Mouse (Mus musculus) heart, adult 8-10 months (tissue): ENCODE measurements around the gene Cd59b. TPM values are rescaled to one million over a fixed set of nuclear protein-coding genes. Genes with fewer than 3 reads are reported as not detected.
"Not testable (repeated sequence)": the region's sequence is repeated elsewhere in the genome, so short reads cannot be mapped to it uniquely, and the experiment has no call there.

Experiments used
- DNase-seq: peaks from one replicate; pipeline ENCODE4 v3.0.0; 2022; ENCODE audit warnings: low spot score
- total RNA-seq, 4 experiments: library from RNA; stranded (reverse); gene quantifications; 2 replicates each; pipeline ENCODE4 v1.2.4; 2022

Gene Cd59b
- total RNA-seq, 4 experiments from 2014 or later: 2.3 to 4.7 (median 3.4) TPM

DNA sequence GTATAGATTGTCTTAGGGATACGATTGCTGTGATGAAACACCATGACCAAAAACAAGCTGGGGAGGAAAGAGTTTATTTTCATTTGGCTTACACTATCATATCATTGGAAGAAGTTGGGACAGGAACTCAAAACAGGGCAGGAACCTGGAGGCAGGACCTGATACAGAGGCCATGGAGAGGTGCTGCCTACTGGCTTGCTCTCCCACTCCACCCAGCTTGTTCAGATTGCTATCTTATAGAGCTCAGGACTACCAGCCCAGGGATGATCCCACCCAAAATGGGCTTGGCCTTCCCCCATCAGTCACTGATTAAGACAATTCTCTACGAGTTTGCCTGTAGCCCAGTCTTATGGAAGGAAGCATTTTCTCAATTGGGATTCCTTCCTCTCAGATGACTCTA, 5.5 kb upstream of the Cd59b start:
- DNase-seq: no peak

DNA sequence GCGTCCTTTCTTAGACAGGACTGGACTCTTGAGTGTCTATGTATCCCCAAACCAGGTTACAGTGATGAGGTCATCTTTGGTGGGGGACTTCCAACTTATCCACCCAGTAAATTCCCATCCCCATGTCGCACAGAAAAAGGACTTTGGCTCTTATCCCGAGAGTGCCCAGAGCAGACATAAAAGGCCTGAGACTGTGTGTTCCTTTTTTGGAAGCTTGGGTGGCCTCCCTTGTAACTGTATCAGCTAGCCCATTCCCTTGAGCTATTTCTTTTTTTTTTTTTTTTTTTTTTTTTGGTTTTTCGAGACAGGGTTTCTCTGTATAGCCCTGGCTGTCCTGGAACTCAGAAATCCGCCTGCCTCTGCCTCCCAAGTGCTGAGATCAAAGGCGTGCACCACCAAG, 4.1 kb upstream of the Cd59b start, which contains the start of gene Gm10912:
Gene Gm10912 (plus strand): TSS at position 301 of the 400 bp plus-strand sequence.
- not testable (repeated sequence) for DNase-seq

DNA sequence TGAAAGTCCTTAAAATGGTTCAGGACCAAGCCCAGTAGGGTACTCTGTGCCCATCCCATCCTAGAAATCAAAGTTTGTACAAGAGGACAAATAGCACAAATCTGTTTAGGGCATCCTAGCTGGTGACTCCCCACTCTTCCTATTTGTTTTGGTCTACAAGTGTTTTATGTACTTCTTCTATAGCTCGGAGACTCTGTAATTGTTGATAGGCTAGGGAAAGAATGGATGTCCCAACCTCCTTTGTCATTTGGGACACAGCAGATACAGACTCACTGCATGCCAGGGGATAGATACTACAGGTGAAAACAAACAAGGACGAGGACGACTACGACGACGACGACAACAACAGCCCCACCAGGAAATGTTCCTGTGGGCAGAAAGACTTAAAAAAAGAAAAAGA, 1.2 kb upstream of the Cd59b start, which contains the start of gene Gm10799:
Gene Gm10799 (minus strand): TSS at position 101 of the 400 bp plus-strand sequence.
- not testable (repeated sequence) for DNase-seq

DNA sequence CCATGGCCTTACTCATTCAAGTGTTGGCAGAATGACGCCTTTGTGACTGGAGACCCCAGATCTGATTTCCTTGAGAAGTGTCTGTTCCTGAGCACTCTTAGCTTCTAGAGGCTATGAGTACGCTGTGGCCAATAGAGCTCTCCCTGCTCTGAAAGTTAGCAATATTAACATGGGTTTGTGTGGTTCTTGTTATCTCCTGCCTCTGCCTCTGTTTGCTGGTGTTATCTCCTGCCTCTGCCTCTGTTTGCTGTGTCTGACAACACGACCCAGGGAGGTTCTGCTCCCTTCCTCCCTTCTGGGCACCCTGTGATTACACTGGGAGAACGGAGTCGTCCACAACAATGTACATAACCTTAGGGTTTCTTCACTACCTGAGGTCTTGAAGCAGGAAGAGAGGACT, 8.6 kb downstream of the Cd59b start:
- DNase-seq: not testable (repeated sequence)

DNA sequence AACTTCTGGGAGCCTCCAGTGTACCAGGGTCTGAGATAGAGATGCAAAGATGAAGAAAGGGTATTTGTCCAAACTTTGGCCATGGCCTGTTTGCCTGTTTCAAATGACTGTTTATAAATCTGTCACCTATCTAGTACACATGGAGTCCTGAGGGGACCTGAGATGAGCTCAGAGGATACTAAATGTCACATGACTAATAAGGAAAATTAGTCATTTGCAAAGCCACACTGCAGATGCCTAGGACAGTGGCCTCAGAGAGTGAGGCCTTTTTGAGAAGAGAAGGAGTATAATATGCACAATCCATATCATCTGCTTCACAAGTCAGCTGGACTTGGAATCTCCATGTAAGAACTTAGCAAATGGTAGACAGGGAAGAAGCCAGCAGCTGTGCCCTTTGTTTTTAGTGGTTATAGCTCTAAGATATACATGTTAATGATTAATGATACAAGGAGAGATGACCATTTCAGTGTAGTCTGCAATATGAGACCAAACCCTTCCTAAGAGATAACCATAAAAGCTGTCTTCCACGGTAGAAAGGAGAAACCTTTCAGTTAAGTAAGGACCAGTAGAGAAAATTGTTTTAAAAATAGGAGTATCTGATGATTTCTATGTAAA, 11.9 kb downstream of the Cd59b start:
- not testable (repeated sequence) for DNase-seq

DNA sequence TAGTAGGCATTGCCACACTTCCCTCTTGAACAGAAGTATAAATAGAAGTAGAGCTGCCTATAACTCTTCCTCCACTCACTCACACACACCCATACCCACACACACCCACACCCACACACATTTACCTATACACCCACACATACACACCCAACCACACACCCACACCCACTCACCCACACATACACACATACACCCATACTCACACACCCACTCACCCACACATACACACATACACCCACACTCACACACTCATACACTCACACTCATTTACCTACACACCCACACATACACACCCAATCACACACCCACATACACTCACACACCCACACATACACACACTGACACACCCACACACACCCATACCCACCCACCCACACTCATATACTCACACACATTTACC, 12.8 kb downstream of the Cd59b start:
- no peak for DNase-seq

DNA sequence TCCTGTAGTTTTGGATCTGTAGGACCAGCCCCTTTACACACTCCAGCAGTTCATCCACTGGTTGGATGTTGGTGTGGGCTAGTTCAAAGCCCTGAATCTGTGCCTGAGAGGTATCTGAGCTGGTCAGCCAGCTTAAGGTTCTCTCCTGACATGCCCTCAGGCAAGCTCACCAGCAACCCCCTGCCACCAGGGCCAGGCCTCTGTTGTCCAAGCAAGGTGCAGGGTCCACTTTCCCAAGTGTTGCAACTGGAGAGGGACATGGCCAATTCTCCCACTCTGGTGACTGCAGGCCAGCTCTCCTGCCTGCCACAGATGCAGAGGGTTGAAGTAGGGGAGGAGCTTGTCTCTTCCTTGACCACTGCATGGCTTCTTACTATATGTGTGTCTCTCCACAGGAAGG, 14.4 kb downstream of the Cd59b start:
- not testable (repeated sequence) for DNase-seq

DNA sequence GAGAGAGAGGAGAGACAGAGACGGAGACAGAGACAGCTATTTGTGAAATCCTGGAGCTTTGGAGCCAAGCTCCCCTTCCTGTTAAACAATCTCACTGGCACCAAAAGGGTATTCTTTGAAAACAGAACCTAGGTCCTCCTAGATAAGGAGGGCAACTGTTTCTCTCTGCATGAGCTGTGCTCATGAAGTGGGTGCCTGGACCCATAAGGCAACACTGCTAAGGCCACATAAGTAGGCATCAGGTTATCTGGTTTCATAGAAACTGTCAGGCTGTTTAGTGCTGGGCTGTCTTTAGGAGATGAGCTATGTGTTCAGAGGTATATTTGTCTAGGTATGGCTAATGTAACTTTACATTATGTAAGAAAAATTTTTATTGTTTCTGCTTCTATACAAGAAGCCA, 17.9 kb downstream of the Cd59b start:
- not testable (repeated sequence) for DNase-seq

DNA sequence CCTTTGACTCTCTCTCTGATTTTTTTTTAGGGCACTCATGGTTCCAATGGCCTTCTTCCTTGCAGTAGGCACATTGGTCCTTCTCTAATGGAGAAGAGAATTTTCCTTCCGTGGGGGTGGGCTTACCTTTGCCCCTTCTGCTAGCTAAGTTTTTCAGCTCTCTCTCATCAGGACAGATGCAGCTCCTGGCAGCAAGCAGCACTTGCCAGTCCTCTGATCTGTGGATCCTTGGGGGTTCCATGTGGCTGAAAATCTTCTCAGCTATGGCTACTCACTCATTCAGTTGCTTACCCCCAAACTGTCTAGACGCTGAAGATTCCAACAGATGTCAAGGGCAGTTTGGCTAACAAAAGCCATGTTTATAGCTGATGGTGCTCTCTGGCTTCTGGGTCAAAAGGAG, 23.7 kb downstream of the Cd59b start:
- DNase-seq: no peak

DNA sequence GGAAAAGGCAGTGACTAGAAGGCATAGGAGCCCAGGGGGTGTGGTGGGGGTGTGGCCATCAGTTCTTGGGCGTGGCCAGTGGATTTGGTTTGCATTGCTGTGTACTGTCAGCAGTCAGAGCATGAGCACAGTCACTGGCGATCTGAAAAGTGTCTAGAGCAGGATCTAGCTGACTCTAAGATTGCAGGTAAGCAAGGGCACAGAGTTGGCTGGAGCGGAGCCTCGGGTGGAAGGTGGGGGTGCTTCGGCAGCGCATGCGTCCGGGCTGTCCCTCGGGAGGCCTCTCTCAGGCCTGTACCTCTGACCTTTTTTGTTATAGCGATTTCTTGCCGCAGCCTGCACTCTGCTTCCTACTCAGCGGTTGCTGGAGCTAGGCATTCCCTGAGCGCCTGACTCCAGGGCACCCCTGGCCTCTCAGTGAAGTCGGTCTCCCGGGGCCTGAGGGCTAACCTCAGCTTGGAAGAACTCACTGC, 26.1 kb downstream of the Cd59b start, which contains the start of gene Cd59a:
Gene Cd59a (plus strand): TSS at position 61 of the 473 bp plus-strand sequence.
- DNase-seq: peak; percentile 91

DNA sequence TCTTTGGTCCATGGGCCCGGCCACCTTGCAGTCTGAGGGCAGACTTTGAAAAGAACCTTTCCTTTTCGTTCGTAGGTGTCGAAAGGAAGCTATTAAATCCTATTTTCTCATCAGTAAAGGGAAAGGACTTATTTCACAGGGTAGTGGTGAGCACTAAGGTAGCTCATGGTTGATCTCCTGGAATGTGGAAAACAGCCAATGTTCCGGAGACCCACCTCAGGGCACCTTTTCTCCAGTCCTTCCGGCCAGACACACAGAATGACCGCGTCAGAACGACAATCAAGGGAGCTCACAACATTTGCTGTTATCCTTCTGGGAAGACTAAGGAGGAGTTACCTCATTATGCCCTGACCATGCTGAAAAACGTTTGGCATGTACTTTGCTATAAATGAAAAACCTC, 26.6 kb downstream of the Cd59b start:
- DNase-seq: no peak

DNA sequence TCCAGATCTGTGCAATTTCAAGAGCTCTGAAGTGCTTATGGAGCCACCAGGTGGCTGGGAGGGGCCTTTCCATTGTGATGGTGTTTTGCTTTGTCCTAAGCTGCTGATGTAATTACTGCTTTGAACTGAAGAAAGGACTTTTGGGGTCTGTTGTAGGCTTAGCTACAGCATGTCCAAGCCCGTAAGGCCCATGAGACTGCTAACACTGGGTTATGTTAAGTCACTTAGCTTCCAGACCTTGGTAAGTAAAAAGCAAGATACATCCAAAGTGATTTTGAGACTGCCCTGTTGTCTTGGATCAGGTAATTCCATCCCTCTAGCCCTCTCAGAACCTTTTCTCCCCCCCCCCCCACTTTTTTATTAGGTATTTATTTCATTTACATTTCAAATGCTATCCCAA, 27.1 kb downstream of the Cd59b start:
- not testable (repeated sequence) for DNase-seq

DNA sequence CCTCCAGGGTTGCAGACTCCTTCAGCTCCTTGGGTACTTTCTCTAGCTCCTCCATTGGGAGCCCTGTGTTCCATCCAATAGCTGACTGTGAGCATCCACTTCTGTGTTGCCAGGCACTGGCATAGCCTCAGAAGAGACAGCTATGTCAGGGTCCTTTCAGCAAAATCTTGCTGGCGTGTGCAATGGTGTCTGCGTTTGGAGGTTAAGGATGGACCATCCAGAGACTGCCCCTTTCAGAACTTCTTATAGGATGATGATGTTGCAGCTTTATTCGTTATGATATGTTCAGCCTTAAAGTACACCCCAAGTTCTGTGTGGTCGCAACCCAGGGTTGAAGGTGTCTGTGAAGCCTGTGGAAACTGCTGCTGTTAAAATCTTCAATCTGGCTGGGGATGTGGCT, 27.7 kb downstream of the Cd59b start:
- not testable (repeated sequence) for DNase-seq

DNA sequence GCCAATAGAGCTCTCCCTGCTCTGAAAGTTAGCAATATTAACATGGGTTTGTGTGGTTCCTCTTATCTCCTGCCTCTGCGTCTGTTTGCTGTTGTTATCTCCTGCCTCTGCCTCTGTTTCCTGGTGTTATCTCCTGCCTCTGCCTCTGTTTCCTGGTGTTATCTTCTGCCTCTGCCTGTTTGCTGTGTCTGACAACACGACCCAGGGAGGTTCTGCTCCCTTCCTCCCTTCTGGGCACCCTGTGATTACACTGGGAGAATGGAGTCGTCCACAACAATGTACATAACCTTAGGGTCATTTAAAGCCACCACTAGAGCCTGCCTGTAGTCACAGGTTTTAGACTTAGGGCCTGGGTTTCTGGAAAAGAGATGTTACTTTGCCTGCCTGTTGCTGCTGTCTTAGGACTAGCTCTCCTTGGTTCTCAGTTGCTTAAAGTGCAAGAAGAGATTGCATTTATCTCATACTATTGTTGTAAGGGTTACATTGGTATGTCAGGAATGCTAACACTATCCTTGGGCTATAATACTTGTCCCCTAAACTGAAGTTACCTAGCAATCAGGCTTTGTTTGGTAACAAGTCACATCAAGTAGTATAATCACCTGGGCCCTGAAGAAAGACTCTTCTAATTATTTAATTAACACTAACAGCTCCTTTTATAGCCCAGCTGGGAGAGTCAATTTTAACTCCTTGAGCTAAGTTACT, 29.0 kb downstream of the Cd59b start:
- no peak for DNase-seq

DNA sequence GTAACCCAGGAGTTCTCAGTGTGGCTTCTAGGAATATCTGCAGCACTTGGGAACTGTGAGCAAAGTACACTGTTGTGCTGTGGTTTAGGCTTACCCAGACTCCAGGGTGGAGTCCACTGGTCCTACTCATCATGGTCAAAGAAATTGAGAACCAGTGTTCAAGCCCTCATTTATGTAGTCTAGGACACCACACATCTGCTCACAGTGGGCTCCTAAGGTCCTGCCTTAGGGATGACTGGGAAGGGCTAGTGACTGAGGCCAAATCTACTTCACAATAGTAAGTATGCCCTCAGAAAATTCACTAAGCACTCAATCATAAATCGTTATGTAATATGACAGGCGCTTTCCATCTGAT, 29.6 kb downstream of the Cd59b start:
- DNase-seq: no peak

DNA sequence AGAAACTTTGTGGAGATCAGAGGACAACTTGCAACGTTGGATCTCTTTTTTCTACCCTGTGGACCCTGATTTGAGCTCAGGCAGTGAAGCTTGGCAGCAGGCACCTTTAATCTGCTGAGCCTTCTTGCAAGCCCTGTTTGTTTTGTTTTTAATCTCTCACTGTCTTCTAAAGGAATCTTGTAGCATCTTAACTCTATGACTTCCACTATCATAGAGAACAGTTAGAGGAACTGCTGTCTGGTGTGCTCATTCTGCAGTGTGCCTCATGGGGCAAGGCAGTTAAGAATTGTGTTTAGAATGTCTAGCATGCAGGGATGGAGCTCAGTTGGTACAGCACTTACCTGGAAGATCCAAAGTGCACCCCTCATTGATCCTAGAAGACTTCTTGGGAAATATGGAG, 30.3 kb downstream of the Cd59b start:
- DNase-seq: no peak

DNA sequence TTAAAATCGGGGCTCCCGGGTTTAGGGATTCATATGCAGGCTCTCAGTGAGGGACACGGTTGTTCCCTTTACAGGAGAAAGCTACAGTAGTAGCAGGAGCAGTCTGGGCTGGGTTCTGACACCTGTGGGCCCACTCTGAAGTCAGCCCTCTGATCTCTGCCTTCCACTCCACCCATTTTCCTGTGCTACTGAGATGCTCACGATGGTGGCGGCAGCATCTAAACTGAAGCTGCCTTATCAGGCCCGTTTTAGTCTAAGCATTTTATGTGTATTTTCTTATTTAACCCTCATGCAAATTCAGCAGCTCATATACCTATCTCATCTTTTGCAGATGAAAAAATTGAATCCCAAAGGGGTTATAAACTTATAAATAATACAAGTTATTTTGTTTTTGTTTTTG, 35.2 kb downstream of the Cd59b start:
- no peak for DNase-seq

DNA sequence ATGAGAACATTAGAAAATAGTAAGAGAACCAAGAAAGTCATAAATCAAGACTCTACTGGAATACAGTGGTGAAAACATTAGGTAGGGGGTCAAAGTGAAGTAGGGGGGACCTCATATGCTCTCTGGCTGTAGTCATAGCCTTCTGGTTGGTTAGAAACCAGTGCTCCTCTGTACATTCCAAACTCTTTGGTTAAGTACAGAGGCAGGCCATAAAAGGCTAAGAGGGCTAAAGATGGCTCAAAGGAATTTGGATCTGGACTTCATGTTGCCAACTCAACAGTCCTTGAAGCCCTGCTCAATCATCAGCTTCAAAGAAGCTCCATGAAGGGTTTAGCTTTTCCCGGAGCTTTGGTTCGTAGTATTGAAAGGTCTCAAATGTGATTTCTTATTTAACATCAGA, 39.4 kb downstream of the Cd59b start:
- DNase-seq: not testable (repeated sequence)

DNA sequence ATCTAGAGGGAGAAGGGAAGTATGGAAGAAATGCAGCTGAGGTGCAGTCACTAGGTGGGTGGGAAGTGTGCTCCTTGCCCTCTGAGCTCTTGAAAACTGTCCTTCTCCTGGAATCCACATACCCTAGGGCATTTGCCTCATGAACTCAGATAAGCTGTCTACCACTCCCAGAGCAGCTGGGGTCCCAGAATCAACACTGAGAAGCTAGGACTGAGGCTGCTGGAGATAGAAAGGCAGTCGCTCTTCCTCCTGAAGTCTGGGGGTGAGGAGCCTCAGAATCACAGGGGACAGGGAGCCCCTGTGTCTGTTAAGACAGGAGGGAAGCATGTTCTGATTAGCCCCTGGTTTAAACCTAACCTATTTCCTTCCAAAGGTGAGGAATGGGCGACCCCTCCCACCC, 39.9 kb downstream of the Cd59b start:
- DNase-seq: no peak

DNA sequence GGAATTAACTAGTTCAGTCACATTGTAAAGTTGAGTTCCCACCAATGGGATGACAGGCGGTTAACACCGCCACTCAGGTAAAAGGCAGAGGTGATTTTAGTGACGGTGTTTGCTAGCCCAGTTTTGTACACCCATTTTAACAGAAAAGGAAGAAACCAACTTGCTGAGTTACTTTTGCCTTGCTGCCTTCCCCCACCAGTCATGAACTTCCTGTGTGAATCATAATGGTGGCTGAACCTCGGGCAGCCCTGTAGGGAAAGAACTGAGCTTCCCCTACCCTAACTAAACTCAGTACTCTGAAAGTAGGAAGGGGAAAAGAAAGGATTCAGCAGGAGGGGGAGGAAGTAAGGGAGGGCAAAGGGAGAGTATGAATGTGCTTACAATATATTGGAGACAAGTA, 40.4 kb downstream of the Cd59b start:
- no peak for DNase-seq

DNA sequence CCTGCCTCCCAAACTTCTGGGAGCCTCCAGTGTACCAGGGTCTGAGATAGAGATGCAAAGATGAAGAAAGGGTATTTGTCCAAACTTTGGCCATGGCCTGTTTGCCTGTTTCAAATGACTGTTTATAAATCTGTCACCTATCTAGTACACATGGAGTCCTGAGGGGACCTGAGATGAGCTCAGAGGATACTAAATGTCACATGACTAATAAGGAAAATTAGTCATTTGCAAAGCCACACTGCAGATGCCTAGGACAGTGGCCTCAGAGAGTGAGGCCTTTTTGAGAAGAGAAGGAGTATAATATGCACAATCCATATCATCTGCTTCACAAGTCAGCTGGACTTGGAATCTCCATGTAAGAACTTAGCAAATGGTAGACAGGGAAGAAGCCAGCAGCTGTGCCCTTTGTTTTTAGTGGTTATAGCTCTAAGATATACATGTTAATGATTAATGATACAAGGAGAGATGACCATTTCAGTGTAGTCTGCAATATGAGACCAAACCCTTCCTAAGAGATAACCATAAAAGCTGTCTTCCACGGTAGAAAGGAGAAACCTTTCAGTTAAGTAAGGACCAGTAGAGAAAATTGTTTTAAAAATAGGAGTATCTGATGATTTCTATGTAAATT, 41.6 kb downstream of the Cd59b start:
- not testable (repeated sequence) for DNase-seq

DNA sequence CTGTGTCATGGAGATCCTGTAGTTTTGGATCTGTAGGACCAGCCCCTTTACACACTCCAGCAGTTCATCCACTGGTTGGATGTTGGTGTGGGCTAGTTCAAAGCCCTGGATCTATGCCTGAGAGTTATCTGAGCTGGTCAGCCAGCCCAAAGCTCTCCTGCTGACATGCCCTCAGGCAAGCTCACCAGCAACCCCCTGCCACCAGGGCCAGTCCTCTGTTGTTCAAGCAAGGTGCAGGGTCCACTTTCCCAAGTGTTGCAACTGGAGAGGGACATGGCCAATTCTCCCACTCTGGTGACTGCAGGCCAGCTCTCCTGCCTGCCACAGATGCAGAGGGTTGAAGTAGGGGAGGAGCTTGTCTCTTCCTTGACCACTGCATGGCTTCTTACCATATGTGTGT, 43.9 kb downstream of the Cd59b start:
- not testable (repeated sequence) for DNase-seq

DNA sequence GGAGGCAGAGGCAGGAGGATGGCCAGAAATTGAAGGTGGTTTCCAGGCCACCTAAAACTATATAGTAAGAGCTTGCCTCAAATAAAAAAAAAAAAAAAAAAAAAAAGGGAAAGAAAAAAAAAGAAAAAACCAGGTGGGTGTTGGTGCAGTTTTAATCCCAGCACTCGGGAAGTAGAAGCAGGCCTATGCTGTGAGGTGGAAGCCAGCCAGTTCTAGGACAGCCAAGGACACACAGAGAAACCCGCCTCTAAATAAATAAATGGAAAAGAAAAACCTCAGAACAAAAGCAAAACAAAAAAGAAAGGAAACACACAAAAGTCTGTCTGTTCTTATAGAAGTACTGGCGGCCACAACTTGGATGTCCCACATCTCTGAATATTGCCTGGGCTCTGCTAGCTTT, 45.2 kb downstream of the Cd59b start:
- DNase-seq: no peak
